Mouse (Mus musculus) liver, embryonic 14.5 days (tissue): ENCODE measurements around the gene Cmtr1.
A peak's percentile ranks its signal among the peaks of the same experiment; 100 is the strongest.

ENCODE experiments used
- CTCF ChIP-seq: IDR thresholded peaks from 2 replicates; pipeline ENCODE4 v1.5.1; 2016; ENCODE audit warnings: antibody characterized with exemption, low read depth, control low read depth
- EP300 ChIP-seq: IDR thresholded peaks from 2 replicates; pipeline ENCODE4 v1.6.1; 2016; ENCODE audit warnings: antibody characterized with exemption, low read depth

DNA sequence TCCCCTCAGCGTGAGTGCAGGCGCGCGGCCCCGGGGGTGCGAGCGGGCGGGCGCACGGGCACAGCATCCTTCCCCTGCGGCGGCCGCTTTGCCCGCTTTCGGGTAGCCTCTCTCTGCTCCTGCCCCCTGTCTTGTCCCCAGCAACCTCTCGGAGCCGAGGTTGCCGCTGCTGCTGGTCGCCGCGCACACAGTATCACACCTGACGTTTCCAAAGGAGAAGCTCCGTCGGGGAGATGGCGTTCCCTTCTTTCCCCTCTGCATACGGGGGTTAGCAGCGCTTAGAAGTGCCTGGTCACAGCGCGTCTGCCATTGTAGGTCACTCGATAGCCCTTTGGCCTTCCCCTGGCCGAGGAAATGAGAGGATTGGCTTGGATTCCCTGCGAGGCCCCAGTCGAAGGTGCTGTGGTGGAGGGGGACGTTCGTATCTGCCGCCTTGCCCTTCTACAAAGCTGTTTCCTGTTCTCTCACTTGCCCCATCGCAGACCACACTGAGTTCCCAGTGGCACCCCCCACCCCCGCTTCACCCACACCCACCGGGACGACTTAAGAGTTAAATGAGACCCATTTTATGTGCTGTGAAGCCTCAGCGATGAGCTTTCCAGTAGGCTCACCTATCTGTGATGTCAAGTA lies 482 bp downstream of the Cmtr1 start:
- 0 out of 2 replicates have a peak, but pooled peaks have one; percentile 7 for TF ChIP-seq CTCF
- no peak for TF ChIP-seq EP300
